Mouse (Mus musculus) limb, embryonic 12.5 days (tissue): ENCODE results near the gene Vsir. TPM values are rescaled to one million over a fixed set of nuclear protein-coding genes. Genes with fewer than 3 reads are reported as not detected.

Experiments
- ATAC-seq: fragments of 200-750 bp; cut with Nextera tagmentation; 2 replicates; pipeline ENCODE4 v1.8.0; 2017; ENCODE audit warnings: low read depth, moderate TSS enrichment; ENCODE audit not compliant: insufficient number of reproducible peaks, insufficient read depth, low FRiP score, low TSS enrichment
- H3K27ac ChIP-seq: fragments of 300-500 bp; sonication (generic); 2 replicates; pipeline ENCODE4 v1.5.1; 2016; ENCODE audit warnings: mild to moderate bottlenecking, moderate library complexity
- H3K27me3 ChIP-seq: fragments of 300-500 bp; sonication (generic); 2 replicates; pipeline ENCODE4 v1.6.1; 2016; ENCODE audit warnings: mild to moderate bottlenecking, moderate library complexity
- H3K36me3 ChIP-seq: fragments of 300-500 bp; sonication (generic); 2 replicates; pipeline ENCODE4 v1.6.1; 2016; ENCODE audit warnings: mild to moderate bottlenecking, moderate library complexity
- H3K4me1 ChIP-seq: fragments of 300-500 bp; sonication (generic); replicated peaks from 2 replicates; pipeline ENCODE4 v1.6.1; 2016
- H3K4me2 ChIP-seq: fragments of 300-500 bp; sonication (generic); 2 replicates; pipeline ENCODE4 v1.6.1; 2016; ENCODE audit warnings: mild to moderate bottlenecking, moderate library complexity
- H3K4me3 ChIP-seq: fragments of 300-500 bp; sonication (generic); replicated peaks from 2 replicates; pipeline ENCODE4 v1.5.1; 2016; ENCODE audit warnings: mild to moderate bottlenecking
- H3K9ac ChIP-seq: fragments of 300-500 bp; sonication (generic); replicated peaks from 2 replicates; pipeline ENCODE4 v1.6.1; 2016; ENCODE audit warnings: mild to moderate bottlenecking, moderate library complexity
- H3K9me3 ChIP-seq: fragments of 300-500 bp; sonication (generic); 2 replicates; pipeline ENCODE4 v1.6.1; 2016; ENCODE audit warnings: mild to moderate bottlenecking, moderate library complexity
- WGBS: fragments of 180-500 bp; shearing (Covaris S2); methylation state at CpG from one replicate; pipeline ENCODE4 v1.1.7; 2016; 5-methylcytosine and 5-hydroxymethylcytosine counted together
- polyA plus RNA-seq: library from polyadenylated mRNA; unstranded; fragments of >200 nt; fragmentation: Nextera tagmentation; extraction: Ambion mirVana; gene quantifications from 2 replicates; pipeline ENCODE4 v1.2.1, GENCODE M21; 2016

Gene Vsir
- polyA plus RNA-seq, 1 experiment from 2014 or later: 1.8 TPM

DNA sequence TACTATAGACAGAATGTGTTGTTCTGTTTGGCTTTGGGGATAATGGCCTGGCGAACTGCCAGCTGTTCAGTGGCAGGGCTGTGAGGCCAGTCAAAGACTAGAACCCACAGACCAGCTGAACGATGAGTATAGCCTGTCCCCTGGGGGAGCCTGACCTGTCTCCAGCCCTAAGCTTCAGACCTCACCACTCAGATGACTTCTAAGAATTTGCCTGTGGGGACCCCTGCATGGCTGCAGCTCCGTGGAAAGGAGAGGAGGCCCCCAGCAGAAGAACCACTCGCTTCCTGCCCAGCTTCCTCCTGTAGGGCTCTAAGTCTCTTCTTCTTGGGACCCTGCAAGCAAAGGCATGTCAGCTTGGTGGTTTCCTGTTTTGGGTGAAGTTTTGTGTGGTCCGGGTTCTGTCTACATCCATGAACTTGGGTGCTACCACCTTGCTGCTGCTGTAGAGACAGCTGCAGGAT lies 24.0 kb downstream of the Vsir start:
- Histone ChIP-seq H3K4me3 (no peak overlapping the region), H3K9ac (no peak overlapping the region), H3K27me3 (no peaks in the 10 kb centered on the region), H3K4me2 (no peak overlapping the region), H3K4me1 (peaks cover 19% of the 10 kb centered on the region), H3K36me3 (no peaks in the 10 kb centered on the region), H3K27ac (no peak overlapping the region), H3K9me3 (no peaks in the 10 kb centered on the region)
- ATAC-seq: no peak
- 75% methylated on average over 5 of the region's 5 CpGs for WGBS

DNA sequence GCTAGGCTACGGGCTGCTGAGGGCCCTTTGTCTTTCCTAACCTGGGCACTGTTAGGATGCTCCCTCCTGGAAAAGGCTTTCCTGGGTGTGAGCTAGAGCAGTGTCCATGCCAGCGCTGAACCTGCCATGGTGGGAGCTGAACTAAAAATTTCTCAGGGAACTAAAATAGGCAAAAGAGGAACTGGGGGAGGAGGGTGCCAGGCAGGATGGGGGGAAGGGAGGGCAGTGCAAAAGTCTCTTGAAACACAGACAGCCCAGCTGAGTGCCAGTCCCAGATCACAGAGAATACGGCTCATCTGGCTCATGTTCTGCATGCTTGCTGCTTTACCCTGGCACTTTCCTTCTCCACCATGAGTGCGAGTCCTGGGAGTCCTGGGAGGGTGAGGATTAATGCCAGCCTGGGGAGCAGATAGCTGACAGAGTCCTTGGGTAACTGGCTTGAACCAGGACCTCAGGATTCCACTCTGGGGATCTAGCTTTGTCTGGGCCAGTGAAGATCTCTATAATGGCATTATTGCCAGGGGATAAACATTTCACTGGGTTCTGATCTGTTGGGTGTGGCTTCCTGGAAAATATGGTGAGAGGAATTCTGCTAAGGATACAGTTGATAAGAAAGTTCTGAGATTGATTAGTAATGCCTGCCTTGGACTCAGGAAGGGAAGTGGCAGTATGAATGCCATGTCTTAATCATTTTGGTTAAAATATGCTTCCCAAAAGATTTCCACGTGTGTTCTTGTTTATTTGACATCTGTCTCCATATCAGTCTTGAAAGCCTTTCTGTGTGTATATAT lies 25.1 kb downstream of the Vsir start:
- H3K36me3 ChIP-seq: no peaks in the 10 kb centered on the region
- H3K9ac ChIP-seq: no peak overlapping the region
- ATAC-seq: no peak
- WGBS: 86% methylated on average over 5 of the region's 5 CpGs
- no peaks in the 10 kb centered on the region for H3K27me3 ChIP-seq
- H3K4me1 ChIP-seq: peaks cover 19% of the 10 kb centered on the region
- no peak overlapping the region for H3K4me2 ChIP-seq
- H3K27ac ChIP-seq: no peak overlapping the region
- H3K4me3 ChIP-seq: no peak overlapping the region
- H3K9me3 ChIP-seq: no peaks in the 10 kb centered on the region

DNA sequence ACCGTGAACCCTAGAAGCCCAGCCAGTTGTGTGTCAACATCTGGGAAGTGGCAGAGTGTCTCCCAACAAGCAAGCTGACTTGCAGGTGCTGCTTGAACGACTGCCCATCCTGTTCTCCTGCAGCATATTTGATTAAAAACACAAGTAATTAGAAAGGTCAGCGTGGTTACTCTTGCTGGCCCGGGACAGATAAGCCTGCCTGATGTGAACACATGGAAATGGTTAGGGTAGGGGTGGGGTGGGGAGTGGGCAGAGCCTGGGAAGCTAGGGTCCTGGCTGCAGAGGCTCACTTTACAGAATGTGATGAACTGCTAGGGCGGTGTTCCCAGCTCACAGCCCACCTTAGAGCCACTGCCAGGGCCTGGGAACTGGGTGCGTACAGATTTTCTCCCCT lies 26.9 kb downstream of the Vsir start:
- Histone ChIP-seq H3K27ac (0 out of 2 replicates have a peak overlapping the region, but pooled peaks have one; percentile 14), H3K36me3 (no peaks in the 10 kb centered on the region), H3K4me1 (peaks cover 19% of the 10 kb centered on the region), H3K4me3 (no peak overlapping the region), H3K27me3 (no peaks in the 10 kb centered on the region), H3K4me2 (no peak overlapping the region), H3K9ac (no peak overlapping the region), H3K9me3 (no peaks in the 10 kb centered on the region)
- WGBS: 12% methylated on average over 6 of the region's 6 CpGs
- ATAC-seq: no peak

DNA sequence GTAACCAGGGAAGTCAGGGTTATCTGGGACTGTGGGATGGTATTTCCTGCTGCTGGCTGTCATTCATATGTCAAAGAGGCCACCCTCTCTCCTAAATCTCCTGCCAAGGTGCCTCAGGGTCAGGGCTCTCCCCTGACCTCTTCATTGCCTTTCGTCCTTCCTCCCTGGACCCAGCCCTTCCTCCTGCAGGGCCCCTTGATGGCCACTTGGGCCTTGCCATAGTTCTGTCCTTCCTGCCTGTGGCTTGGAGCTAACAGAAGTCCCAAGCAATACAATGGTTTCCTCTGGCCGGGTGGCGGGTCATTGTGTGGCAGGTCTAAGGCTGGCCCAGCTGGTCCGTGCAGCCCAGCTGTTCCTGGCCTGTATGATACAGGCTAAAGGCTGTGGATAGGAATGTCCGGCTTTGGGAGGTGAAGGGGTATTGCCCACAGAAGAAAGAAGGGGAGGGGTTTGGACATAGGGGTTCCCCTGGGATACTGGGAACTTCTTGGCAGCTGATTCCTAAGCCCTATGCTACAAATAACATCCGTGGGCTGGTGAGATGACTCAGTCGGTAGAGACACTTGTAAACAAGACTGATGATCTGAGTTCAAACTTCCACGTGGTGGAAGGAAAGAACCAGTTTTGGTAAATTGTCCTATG lies 27.4 kb downstream of the Vsir start:
- peaks cover 19% of the 10 kb centered on the region for H3K4me1 ChIP-seq
- 44% methylated on average over 8 of the region's 8 CpGs for WGBS
- no peaks in the 10 kb centered on the region for H3K36me3 ChIP-seq
- no peaks in the 10 kb centered on the region for H3K27me3 ChIP-seq
- ATAC-seq: no peak
- no peak overlapping the region for H3K9ac ChIP-seq
- 0 out of 2 replicates have a peak overlapping the region, but pooled peaks have one; percentile 14 for H3K27ac ChIP-seq
- H3K4me3 ChIP-seq: no peak overlapping the region
- no peaks in the 10 kb centered on the region for H3K9me3 ChIP-seq
- no peak overlapping the region for H3K4me2 ChIP-seq

DNA sequence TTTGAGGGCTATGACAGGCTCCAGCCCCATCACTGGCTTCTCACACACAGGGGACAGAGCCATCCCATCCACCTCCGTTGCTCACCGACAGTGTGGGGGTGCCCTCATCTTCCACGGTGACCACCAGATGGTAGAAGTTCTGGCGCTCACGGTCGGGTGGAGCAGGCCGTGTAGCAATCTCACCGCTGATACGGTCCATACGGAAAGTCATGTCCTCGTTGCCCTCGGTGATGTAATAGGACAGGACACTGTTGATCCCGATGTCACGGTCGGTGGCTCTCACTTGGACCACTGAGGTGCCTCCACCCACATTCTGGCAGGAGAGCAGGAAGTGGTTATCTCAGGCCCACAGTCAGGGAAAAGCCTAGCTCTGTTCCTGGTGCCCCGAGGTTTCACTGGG lies 30.1 kb downstream of the Vsir start:
- Histone ChIP-seq H3K9ac (no peak overlapping the region), H3K4me3 (no peak overlapping the region), H3K4me2 (no peak overlapping the region), H3K4me1 (peaks cover 36% of the 10 kb centered on the region), H3K36me3 (no peaks in the 10 kb centered on the region), H3K27ac (no peak overlapping the region), H3K9me3 (no peaks in the 10 kb centered on the region), H3K27me3 (no peaks in the 10 kb centered on the region)
- 90% methylated on average over 16 of the region's 16 CpGs for WGBS
- ATAC-seq: no peak

DNA sequence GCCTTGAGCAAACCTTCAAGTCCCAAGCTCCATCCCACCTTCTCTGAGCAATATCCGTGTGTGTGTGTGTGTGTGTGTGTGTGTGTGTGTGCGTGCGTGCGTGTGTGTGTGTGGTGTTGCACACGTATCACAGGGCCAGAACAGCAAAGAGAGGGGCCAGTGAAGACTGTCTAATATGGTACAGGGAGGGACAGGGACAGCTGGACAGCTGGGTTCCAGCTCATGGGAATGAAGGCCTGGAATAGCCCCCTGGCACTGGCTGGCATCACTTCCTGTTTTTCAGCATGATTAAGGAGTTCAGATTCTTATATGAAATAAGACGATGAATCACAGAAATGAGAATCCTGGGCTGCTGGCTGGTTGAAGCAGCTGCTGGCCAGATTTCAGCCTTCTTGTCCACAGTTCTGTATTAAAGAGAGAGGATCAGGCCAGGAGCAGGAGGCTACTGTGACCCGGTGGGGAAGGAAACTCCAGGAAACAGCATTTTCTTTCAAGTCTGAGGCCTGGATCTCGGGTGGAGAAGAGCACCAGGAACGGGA lies 32.8 kb downstream of the Vsir start:
- WGBS: 69% methylated on average over 9 of the region's 9 CpGs
- ATAC-seq: no peak
- Histone ChIP-seq H3K27me3 (no peaks in the 10 kb centered on the region), H3K36me3 (no peaks in the 10 kb centered on the region), H3K9me3 (no peaks in the 10 kb centered on the region), H3K4me1 (peaks cover 18% of the 10 kb centered on the region), H3K4me2 (no peak overlapping the region), H3K9ac (no peak overlapping the region), H3K27ac (peak overlapping the region; percentile 23; the same call in 1 of the 2 replicates), H3K4me3 (no peak overlapping the region)

DNA sequence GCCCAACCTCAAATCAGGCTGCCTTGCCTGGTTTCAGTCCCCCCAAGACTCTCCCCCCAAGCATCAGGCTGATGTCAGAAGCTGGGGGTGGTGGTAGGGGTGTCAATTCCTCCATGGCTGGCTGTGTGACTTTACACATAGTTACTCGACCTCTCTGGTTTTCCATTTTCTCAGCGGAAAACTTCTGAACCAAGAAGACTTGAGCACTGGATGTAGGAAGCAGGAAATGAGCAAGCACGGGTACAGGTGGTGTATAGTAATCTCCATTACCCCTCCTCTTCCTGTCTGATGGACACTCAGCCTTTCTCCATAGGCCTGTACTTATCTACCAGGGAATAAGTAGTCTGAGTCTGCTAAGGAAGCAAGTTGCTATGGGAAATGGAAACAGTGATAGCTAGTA lies 33.6 kb downstream of the Vsir start:
- no peaks in the 10 kb centered on the region for H3K27me3 ChIP-seq
- H3K36me3 ChIP-seq: no peaks in the 10 kb centered on the region
- peaks cover 18% of the 10 kb centered on the region for H3K4me1 ChIP-seq
- H3K4me2 ChIP-seq: no peak overlapping the region
- no peak overlapping the region for H3K27ac ChIP-seq
- no peak for ATAC-seq
- no peak overlapping the region for H3K9ac ChIP-seq
- no peak overlapping the region for H3K4me3 ChIP-seq
- H3K9me3 ChIP-seq: no peaks in the 10 kb centered on the region
- 58% methylated on average over 3 of the region's 3 CpGs for WGBS

DNA sequence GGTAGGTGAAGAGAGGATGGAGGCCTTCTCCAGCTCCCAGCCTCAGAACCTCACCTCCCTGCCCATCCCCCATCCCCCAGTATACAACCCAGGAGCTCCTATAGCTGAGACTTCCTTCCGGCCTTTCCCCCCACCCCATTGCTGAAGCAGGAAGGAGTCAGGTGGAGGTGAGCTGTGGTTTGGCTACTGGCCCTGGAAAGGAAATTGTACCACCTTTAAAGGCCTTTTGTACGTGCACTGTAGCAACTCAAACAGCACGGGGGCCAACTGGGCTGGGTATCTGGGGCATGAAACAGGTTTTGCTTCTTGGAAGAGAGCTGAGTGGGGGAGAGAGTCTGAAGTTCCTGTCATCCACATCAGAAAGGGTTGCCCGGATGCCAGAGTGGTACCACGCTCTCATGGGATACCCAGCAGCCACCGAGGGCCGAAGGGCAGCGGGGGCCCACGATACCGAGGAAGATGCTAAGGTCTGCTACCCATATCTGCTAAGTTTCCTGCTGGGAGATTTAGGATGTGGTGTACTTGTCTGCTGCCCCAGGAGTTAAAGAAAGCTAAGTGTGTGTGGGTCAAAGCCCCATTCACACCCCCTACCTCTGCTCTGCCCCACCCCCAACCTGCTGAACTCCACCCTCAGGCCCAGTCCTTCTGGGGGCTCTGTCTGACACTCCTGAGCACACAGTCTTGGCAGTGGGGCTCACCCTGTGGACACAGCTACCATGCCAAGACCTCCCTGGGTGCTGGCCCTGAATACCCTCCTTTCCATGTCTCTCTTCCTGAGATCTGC lies 34.7 kb downstream of the Vsir start:
- Histone ChIP-seq H3K9me3 (no peaks in the 10 kb centered on the region), H3K4me1 (peaks cover 18% of the 10 kb centered on the region), H3K27ac (no peak overlapping the region), H3K36me3 (no peaks in the 10 kb centered on the region), H3K4me2 (no peak overlapping the region), H3K27me3 (no peaks in the 10 kb centered on the region), H3K9ac (no peak overlapping the region), H3K4me3 (no peak overlapping the region)
- no peak for ATAC-seq
- WGBS: 70% methylated on average over 10 of the region's 10 CpGs

DNA sequence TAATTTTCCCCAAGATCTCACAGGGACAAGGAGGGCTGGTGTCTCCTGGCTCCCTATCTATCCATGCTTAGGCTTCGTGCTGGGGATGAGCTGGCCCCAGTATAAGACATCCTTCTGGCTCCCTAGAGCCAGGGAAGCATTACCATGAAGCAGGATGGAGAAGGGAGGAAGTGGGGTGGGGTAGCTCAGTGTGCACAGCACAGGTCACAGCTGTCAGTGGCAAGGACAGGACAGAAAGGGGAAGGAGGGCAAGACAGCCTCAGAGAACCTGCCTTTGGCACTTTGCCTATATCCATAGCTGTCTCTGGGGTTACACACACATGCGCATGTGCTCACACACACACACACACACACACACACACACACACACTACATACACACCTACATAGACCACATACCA lies 41.7 kb downstream of the Vsir start:
- ATAC-seq: no peak
- H3K27ac ChIP-seq: no peak overlapping the region
- H3K4me1 ChIP-seq: no peaks in the 10 kb centered on the region
- no peak overlapping the region for H3K4me2 ChIP-seq
- no peaks in the 10 kb centered on the region for H3K36me3 ChIP-seq
- H3K27me3 ChIP-seq: no peaks in the 10 kb centered on the region
- no peak overlapping the region for H3K4me3 ChIP-seq
- peak overlapping the region; percentile 4; the same call in 1 of the 2 replicates for H3K9ac ChIP-seq
- H3K9me3 ChIP-seq: 0 out of 2 replicates have a peak, but pooled peaks cover 3% of the 10 kb centered on the region
- WGBS: 78% methylated on average over 2 of the region's 2 CpGs

DNA sequence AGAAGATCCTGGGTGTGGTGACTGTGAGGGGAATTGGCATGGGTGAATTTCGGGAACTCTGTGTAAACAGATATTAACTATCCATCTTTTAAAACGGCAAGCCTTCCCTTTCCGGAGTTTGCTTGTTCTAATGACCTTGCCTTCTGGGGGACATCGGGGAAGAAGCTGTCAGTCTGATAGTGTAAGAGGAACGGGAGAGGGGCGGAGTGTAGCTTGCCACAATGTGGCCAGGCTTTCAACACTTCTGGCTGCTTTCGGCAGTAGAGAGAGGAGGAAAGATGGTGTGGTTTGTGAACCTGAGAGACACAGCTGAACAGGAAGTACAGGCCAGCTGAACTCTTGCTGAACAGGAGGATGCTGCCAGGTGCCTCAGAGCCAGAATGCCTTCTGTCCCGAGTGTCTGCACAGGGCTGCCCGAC lies 42.8 kb downstream of the Vsir start:
- ATAC-seq: no peak
- no peak overlapping the region for H3K4me3 ChIP-seq
- no peaks in the 10 kb centered on the region for H3K36me3 ChIP-seq
- no peak overlapping the region for H3K9ac ChIP-seq
- H3K9me3 ChIP-seq: 0 out of 2 replicates have a peak, but pooled peaks cover 3% of the 10 kb centered on the region
- H3K27me3 ChIP-seq: no peaks in the 10 kb centered on the region
- WGBS: 43% methylated on average over 9 of the region's 9 CpGs
- H3K27ac ChIP-seq: no peak overlapping the region
- H3K4me1 ChIP-seq: no peaks in the 10 kb centered on the region
- no peak overlapping the region for H3K4me2 ChIP-seq
